Mouse (Mus musculus) CD8-positive naive resting alpha-beta T cell, adult 2 months (primary cell): ENCODE data around the gene Mtrf1.
A peak's percentile ranks its signal among the peaks of the same experiment; 100 is the strongest.
"Not testable (repeated sequence)": the region's sequence is repeated elsewhere in the genome, so short reads cannot be mapped to it uniquely, and the experiment has no call there.

Experiments used
- DNase-seq, 2 experiments: peaks; one replicate each; pipeline ENCODE4 v3.0.0; 2022; ENCODE audit warnings: low read depth in 2 of 2, low spot score in 2 of 2

The Mtrf1 gene

DNA sequence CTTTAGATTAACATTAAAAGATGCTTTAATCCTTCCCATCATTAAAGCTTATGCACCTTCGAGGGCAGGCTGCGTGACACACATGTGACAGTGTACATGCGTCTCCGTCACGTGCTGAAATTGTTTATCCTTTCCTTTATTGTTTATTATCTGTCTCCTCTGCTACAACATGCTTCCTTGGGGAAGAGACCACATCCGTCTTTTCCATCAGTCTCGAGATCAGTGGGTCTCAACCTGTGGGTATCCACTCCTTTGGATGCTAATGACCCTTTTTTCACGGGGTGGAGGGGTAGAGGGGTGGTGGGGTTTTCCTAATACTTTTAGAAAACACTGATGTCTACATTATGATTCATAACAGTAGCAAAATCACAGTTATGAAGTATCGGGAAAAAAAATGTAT, 47.0 kb downstream of the Mtrf1 start:
- DNase-seq, result no peak

DNA sequence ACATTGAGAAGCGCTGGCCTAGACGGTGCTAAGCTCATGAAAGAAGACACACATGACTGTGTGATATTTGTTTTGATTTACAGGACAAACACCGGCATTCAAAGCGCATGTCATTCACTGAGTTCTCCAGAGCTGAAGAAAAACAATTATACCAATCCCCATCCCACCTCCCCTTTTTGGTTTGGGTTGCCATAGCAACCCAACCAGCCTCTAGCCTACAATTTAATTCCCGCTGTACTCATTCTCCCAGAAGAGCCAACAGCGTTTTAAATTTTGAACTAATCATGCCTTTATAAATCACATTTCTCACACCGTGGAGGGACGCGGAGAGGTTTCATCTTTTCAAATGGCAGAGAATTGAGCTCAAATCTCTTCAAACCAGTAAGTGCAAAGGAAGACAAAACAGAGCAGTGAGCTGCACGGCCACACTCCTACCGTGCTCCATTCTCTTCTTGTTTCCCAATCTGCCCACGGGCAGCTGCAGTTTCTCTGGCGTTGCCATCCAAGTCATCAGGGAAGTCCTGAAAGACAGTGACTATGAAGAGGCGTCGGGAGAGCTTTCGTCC, 47.6 kb downstream of the Mtrf1 start:
- no peak for DNase-seq

DNA sequence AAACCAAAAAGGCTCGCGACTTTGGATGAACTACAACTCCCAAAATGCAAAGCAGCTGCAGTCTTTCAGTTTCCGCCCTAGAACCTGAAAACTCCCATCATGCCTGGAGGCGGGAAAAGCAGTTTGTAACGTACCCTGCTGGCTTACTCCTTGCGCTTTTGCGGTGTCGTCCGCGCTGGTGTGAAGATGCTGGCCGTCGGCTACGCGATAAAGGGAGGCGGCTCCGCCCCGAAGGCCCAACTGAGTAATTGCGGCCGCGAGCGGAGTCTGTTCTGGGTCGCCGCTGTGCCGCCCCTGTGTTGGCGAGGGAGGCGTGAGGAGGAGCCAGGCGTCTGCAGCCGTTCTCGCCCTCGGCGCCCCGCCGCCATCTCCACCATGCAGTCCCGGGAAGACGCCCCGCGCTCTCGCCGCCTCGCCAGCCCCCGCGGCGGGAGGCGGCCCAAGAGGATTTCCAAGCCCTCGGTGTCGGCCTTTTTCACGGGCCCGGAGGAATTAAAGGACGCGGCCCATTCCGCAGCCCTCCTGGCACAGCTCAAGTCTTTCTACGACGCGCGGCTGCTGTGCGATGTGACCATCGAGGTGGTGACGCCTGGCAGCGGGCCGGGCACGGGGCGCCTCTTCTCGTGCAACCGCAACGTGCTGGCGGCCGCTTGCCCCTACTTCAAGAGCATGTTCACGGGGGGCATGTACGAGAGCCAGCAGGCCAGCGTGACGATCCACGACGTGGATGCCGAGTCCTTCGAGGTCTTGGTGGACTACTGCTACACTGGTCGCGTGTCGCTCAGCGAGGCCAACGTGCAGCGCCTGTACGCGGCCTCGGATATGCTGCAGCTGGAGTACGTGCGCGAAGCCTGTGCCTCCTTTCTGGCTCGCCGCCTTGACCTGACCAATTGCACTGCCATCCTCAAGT, 54.4 kb downstream of the Mtrf1 start, which contains the start of gene Kbtbd6:
TSS of gene Kbtbd6 (plus strand) at position 155 of the 910 bp plus-strand sequence.
- DNase-seq, result peak; percentile 50 to 65

DNA sequence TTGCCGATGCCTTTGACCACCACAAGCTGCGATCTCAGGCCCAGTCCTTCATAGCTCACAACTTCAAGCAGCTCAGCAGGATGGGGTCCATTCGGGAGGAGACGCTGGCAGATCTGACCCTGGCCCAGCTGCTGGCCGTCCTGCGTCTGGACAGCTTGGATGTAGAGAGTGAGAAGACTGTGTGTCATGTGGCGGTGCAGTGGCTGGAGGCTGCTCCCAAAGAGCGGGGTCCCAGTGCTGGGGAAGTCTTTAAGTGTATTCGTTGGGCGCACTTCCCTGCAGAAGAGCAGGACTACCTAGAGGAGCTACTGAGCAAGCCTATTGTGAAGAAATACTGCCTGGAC, 55.0 kb downstream of the Mtrf1 start:
- DNase-seq, result not testable (repeated sequence)

DNA sequence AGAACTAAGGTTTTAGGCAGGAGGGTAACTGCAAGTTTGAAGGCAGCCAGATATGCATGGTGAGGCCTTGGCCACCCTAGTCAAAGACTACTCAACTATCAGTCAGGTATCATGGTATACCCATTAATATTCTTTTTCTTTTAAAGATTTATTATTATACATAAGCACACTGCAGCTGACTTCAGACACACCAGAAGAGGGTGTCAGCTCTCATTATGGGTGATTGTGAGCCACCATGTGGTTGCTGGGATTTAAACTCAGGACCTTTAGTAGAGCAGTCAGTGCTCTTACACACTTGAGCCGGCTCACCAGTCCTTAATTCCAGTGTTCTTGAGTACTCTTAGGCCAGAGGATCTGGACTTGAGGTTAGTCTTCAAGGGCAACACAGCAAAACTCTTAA, 62.8 kb downstream of the Mtrf1 start:
- no peak for DNase-seq

DNA sequence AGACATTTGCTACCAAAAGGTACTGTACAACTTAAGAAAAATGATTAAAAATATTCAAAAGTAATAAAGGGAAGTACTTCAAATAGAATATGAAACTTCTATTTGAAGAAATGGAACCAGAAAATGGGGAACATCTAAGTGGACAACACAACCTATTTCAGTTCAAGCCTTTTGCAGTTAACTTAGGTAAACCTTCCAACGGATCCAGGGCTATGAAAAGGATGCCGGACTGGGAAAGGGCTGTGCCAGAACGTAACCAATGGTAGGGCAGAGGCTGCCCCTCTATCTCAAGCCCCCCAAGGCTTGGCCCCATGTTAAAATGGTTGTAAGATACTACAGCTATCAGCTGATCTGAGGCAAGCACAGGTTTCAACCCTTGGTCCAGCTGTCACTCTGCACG, 63.4 kb downstream of the Mtrf1 start:
- DNase-seq, result no peak

DNA sequence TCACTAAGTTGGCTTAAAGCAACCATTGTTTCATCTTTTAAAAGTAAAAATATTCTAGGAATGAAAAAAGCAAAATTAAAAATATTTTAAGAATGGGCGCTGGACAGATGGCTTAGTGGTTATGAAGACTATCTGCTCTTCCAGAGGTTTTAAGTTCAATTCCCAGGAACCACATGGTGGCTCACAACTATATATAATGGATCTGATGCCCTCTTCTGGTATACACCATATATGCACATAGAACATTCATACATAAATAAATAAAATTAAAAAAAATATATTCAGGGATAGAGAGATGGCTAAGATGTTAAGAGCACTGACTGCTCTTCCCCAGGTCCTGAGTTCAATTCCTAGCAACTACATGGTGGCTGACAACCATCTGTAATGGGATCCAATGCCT, 68.1 kb downstream of the Mtrf1 start:
- DNase-seq, result no peak

DNA sequence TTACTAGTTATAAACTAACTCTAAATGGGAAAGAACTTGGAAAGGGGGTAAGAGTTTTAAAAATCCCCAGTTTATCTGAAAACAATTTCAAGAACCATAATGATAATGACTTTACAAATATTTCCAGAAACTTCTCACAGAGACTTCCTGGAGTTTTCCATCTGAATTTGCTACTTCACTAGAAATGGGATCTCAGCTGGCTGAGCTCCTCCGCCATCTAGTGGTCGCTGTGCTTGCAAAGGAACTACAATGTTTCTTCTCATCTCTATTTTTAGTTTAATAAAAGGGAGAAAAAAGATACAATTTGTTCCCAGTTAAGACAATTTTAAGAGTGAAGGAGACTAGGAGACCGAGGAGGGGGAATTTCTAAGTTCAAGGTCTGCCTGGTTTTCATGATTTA, 70.0 kb downstream of the Mtrf1 start:
- no peak for DNase-seq
